Mouse (Mus musculus) liver, embryonic 16.5 days (tissue): ENCODE results near the gene Fbxl17. TPM values are rescaled to one million over a fixed set of nuclear protein-coding genes. Genes with fewer than 3 reads are reported as not detected.

Experiments used
- ATAC-seq: fragments of 200-750 bp; cut with Nextera tagmentation; 2 replicates; pipeline ENCODE4 v1.8.0; 2017; ENCODE audit warnings: low read depth, mild to moderate bottlenecking, moderate number of reproducible peaks, moderate library complexity
- H3K27ac ChIP-seq: fragments of 300-500 bp; sonication (generic); 2 replicates; pipeline ENCODE4 v1.5.1; 2014; ENCODE audit warnings: mild to moderate bottlenecking, low read length
- H3K27me3 ChIP-seq: fragments of 300-500 bp; sonication (generic); 2 replicates; pipeline ENCODE4 v1.6.1; 2014; ENCODE audit warnings: low read depth, low read length, mixed read lengths; ENCODE audit not compliant: control insufficient read depth, insufficient read depth
- H3K36me3 ChIP-seq: fragments of 300-500 bp; sonication (generic); 2 replicates; pipeline ENCODE4 v1.6.1; 2014; ENCODE audit warnings: mild to moderate bottlenecking; ENCODE audit not compliant: control insufficient read depth, insufficient read depth
- H3K4me1 ChIP-seq: fragments of 300-500 bp; sonication (generic); 2 replicates; pipeline ENCODE4 v1.6.1; 2014; ENCODE audit warnings: low read depth, low read length, mixed read lengths; ENCODE audit not compliant: control insufficient read depth
- H3K4me2 ChIP-seq: fragments of 300-500 bp; sonication (generic); 2 replicates; pipeline ENCODE4 v1.6.1; 2014; ENCODE audit warnings: low read depth, low read length, mixed read lengths
- H3K4me3 ChIP-seq: fragments of 300-500 bp; sonication (generic); 2 replicates; pipeline ENCODE4 v1.5.1; 2014; ENCODE audit warnings: low read depth, mild to moderate bottlenecking, low read length
- H3K9ac ChIP-seq: fragments of 300-500 bp; sonication (generic); 2 replicates; pipeline ENCODE4 v1.6.1; 2014; ENCODE audit warnings: low read depth, low read length
- H3K9me3 ChIP-seq: fragments of 300-500 bp; sonication (generic); replicated peaks from 2 replicates; pipeline ENCODE4 v1.6.1; 2016; ENCODE audit warnings: low read length; ENCODE audit not compliant: control insufficient read depth
- WGBS: fragments of 180-500 bp; shearing (Covaris S2); extraction: QIAGEN DNeasy Blood & Tissue Kit; methylation state at CpG from one replicate; pipeline ENCODE4 v1.1.7; 2014; ENCODE audit not compliant: insufficient replicate concordance; 5-methylcytosine and 5-hydroxymethylcytosine counted together
- polyA plus RNA-seq: library from polyadenylated mRNA; unstranded; fragments of >200 nt; fragmentation: Nextera tagmentation; extraction: Ambion mirVana; gene quantifications from 2 replicates; pipeline ENCODE4 v1.2.1, GENCODE M21; 2015

Fbxl17 gene
- polyA plus RNA-seq, 1 experiment from 2014 or later = 1.3 TPM

DNA sequence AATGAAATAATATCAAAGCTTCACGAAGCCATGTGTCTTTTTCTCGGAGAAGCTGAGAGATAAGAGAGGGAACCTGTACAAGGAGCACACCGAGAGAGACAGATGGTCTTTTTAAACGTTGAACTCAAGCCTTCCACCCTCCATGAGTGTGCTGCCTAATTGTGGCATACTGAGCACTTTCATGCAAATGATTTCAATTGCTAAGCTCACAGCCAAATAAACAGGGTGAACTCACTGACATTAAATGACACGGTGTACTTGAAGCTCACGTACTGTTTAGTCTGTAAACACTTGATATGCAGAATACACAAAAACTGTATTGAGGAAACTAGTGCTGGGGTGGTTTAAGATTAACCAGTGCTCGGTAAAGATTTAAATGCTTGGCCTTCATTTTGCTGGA is 380.7 kb downstream of the Fbxl17 start:
- Histone ChIP-seq H3K36me3 (no peaks in the 10 kb centered on the region), H3K27ac (no peak overlapping the region), H3K9me3 (no peaks in the 10 kb centered on the region), H3K4me3 (no peak overlapping the region), H3K27me3 (no peaks in the 10 kb centered on the region), H3K4me1 (no peaks in the 10 kb centered on the region; the same call in 1 of the 2 replicates), H3K4me2 (no peak overlapping the region), H3K9ac (no peak overlapping the region)
- peak; percentile 64 for ATAC-seq
- WGBS = 56% methylated on average over 7 of the region's 7 CpGs

DNA sequence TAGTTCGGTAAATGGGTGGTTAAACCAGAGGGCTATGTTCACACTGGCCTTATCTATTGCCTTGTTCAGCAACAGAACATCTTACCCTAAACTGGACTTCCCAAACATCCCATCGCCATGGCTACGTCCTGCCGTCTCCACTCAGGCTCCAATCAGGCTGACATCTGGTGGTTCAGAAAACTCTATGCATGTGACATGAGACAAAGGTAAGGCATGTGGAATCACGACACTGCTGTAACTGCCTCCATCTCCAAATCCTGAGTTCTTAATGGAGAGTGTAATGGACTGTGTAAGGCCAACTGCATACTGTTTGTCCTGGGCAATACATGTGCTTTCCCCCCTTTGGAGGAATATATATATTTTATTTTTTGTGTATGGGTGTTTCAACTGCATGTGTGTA is 382.7 kb downstream of the Fbxl17 start:
- no peaks in the 10 kb centered on the region; the same call in 1 of the 2 replicates for H3K4me1 ChIP-seq
- no peaks in the 10 kb centered on the region for H3K9me3 ChIP-seq
- no peaks in the 10 kb centered on the region for H3K27me3 ChIP-seq
- no peak overlapping the region for H3K27ac ChIP-seq
- no peak overlapping the region for H3K9ac ChIP-seq
- no peaks in the 10 kb centered on the region for H3K36me3 ChIP-seq
- no peak for ATAC-seq
- no peak overlapping the region for H3K4me3 ChIP-seq
- 71% methylated on average over 5 of the region's 5 CpGs for WGBS
- H3K4me2 ChIP-seq = no peak overlapping the region

DNA sequence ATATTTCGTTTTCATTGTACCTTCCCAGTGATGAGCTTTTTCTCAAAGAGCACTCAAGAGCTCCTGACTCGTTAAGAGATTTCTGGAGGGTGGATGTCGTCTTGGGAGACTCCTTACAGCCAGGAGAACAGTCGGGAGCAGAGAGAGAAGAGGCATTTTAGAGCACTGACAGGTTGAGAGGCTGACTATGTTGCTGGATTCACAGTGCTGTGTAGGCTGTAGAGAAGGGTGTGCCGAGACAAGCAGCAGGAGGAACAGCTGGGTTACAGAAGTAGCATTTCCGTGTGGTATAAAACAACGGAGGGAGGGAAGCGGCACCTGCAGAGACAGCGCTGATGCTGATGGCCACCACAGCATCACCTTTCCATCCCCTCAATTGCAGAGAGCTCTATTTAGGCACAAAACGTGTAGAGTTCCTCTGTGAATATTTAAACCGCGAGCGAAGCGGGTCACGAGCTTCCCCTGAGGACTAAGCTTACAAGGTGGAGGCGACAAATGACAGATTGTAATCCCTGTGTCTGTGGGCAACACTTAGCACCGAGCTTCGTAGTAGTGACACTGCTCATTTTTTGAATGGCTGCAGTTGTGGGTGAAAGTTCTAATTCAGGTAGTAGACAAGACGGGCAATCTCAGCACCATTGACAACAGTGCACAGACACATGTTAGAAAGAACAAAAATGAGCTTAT is 385.3 kb downstream of the Fbxl17 start:
- no peak overlapping the region for H3K4me2 ChIP-seq
- no peak overlapping the region for H3K4me3 ChIP-seq

DNA sequence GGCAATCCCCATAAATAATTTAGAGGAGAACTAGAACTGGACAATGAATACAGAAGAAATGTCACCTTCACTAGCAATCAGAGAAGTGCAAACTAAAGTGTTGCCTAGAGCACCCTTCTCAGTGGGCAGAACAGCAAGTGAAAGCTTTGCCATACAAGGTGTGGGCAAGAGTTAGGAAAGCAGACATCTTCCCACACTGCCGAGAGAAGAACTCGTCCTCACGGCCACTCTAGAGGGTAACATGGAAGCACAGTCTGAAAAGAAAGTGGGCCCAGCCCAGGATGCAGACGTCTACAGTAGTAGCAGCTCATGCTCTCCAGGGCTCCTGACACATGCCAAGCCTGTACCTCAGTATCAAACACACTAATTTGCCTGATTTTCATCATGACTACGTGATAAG is 387.0 kb downstream of the Fbxl17 start:
- ATAC-seq = no peak
- Histone ChIP-seq H3K9ac (no peak overlapping the region), H3K27ac (no peak overlapping the region), H3K4me3 (no peak overlapping the region), H3K4me1 (no peaks in the 10 kb centered on the region), H3K4me2 (no peak overlapping the region), H3K27me3 (no peaks in the 10 kb centered on the region), H3K9me3 (no peaks in the 10 kb centered on the region), H3K36me3 (no peaks in the 10 kb centered on the region)
- WGBS = 72% methylated on average over 5 of the region's 5 CpGs

More for the DNA sequence above, 385.3 kb downstream of the Fbxl17 start:
- ATAC-seq = no peak
- WGBS = 75% methylated on average over 19 of the region's 19 CpGs
- Histone ChIP-seq H3K4me1 (no peaks in the 10 kb centered on the region; the same call in 1 of the 2 replicates), H3K27me3 (no peaks in the 10 kb centered on the region), H3K36me3 (no peaks in the 10 kb centered on the region), H3K9ac (no peak overlapping the region), H3K9me3 (no peaks in the 10 kb centered on the region), H3K27ac (no peak overlapping the region)

DNA sequence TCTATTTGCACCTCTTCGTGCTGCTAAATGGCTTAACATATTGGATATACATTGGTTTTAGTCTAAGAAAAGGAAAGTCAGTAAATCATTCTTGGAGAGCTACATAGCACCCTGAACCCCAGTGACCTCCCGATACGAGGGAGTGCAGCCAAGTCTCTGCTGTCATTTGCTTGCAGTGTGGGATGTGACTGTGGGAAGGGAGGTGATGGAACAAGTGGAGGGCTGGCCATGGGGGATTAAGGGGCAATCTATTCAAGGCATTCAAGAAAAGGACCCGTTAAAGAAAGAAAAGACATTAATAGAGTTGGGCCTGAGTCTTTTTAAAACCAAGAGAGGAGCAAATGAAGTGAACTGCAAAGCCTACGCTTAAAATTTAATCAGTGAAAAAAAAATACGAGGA is 388.8 kb downstream of the Fbxl17 start:
- ATAC-seq = no peak
- no peaks in the 10 kb centered on the region for H3K36me3 ChIP-seq
- H3K4me2 ChIP-seq = no peak overlapping the region
- no peaks in the 10 kb centered on the region for H3K27me3 ChIP-seq
- H3K4me1 ChIP-seq = no peaks in the 10 kb centered on the region
- H3K9ac ChIP-seq = no peak overlapping the region
- no peaks in the 10 kb centered on the region for H3K9me3 ChIP-seq
- no peak overlapping the region for H3K4me3 ChIP-seq
- 67% methylated on average over 6 of the region's 6 CpGs for WGBS
- no peak overlapping the region for H3K27ac ChIP-seq

DNA sequence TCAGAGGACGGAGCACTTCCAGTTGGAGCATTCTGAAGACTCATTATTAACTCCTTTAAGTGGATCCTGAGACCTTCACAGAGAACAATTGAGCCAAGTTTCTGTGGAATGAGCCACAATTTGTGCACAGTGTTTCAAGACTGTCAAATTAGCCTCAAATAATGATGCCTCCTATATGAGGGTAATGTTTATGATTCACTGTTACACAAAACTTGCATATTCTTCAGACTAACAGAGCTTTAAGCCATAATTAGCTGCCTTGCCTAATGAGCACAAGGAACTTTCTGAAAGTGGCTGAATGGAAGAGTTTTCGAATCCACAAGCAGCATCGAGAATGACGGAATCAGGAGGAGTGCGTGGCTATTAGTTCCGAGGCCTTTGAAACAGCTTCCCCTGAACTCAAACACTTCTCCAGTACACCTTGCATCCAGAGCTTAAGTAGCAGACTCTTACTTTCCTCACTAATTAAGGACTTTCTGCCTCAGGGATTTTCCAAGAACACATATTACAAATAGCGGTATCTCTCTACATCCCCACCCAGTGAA is 389.5 kb downstream of the Fbxl17 start:
- Histone ChIP-seq H3K9me3 (no peaks in the 10 kb centered on the region), H3K9ac (no peak overlapping the region), H3K4me3 (no peak overlapping the region), H3K4me1 (no peaks in the 10 kb centered on the region), H3K27ac (no peak overlapping the region), H3K36me3 (no peaks in the 10 kb centered on the region), H3K4me2 (no peak overlapping the region), H3K27me3 (no peaks in the 10 kb centered on the region)
- 84% methylated on average over 7 of the region's 7 CpGs for WGBS
- no peak for ATAC-seq

DNA sequence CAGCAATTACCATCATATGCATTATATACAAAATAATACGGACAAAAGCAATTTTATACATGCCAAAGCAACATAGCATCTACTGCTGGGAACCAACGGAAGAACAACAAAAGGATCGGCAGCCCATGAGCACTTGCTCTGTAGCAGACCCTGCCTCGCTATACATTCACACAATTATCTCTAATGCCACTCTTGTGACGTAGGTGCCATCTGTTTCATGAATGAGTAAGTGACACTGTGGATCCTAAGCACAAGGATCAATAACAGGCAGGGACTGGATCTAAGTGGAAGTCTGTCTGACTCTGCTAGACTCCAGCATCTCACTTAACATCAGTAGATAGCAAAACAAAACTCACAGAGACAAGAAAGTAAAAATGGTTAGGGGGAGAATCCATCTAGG is 391.8 kb downstream of the Fbxl17 start:
- H3K4me3 ChIP-seq = no peak overlapping the region
- no peak overlapping the region for H3K4me2 ChIP-seq
- WGBS = 66% methylated on average over 5 of the region's 5 CpGs
- H3K27ac ChIP-seq = no peak overlapping the region
- H3K36me3 ChIP-seq = no peaks in the 10 kb centered on the region
- no peaks in the 10 kb centered on the region for H3K9me3 ChIP-seq
- H3K9ac ChIP-seq = no peak overlapping the region
- no peak for ATAC-seq
- H3K27me3 ChIP-seq = no peaks in the 10 kb centered on the region
- H3K4me1 ChIP-seq = no peaks in the 10 kb centered on the region

DNA sequence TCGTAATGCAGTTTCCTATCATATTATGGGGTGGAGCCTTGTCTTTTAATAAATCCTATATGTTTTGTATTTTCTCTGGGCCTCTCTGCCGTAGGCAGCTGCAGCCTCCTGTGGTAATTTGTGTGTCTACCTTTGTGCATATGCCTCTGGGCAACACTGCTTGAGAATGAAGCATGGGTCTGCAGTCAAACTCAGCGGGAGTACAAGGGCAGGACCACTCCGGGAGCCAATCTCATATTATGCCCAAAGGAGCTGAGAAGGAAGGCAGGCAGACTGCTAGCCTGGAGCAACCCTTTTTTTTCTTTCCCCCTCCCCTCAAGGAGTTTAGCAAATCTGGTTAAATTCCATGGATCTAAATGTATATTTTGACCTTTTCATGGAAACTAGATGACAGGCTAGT is 392.3 kb downstream of the Fbxl17 start:
- no peak for ATAC-seq
- Histone ChIP-seq H3K4me3 (no peak overlapping the region), H3K9me3 (no peaks in the 10 kb centered on the region), H3K4me1 (no peaks in the 10 kb centered on the region), H3K27ac (no peak overlapping the region), H3K4me2 (no peak overlapping the region), H3K36me3 (no peaks in the 10 kb centered on the region), H3K9ac (no peak overlapping the region), H3K27me3 (no peaks in the 10 kb centered on the region)
- 74% methylated on average over 4 of the region's 4 CpGs for WGBS

DNA sequence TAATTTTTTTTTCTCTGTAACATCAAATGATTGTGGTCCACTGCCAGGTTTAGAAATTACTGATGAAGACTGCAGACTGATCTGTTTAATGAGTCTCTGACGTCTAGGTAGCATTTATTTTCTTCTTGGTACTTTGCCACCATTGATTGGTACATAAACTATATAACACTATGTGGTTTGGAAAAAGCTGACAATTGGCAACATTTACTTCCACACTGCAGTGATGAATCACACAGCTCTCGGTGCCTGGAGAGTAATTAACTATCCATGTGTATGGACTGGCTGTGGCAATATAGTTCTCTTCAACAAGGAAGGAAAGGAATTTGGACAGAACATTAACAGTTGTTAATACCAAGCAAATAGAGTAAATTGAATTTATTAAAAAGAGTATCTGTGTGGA is 404.3 kb downstream of the Fbxl17 start:
- H3K27ac ChIP-seq = no peak overlapping the region
- WGBS = 64% methylated on average over 2 of the region's 2 CpGs
- H3K36me3 ChIP-seq = no peaks in the 10 kb centered on the region
- no peak for ATAC-seq
- no peaks in the 10 kb centered on the region; the same call in 1 of the 2 replicates for H3K9me3 ChIP-seq
- no peak overlapping the region for H3K9ac ChIP-seq
- H3K27me3 ChIP-seq = no peaks in the 10 kb centered on the region
- H3K4me2 ChIP-seq = no peak overlapping the region
- no peak overlapping the region for H3K4me3 ChIP-seq
- no peaks in the 10 kb centered on the region for H3K4me1 ChIP-seq
